Mouse (Mus musculus): ENCODE results near the gene Grk4.
"Not testable (repeated sequence)": the region's sequence is repeated elsewhere in the genome, so short reads cannot be mapped to it uniquely, and the experiment has no call there.

The Grk4 gene

GRCm38 (mm10) chr5:34714371-34714770, 54.2 kb downstream of the Grk4 start:
- not testable (repeated sequence) for DNase-seq (ENCODE audit: low spot score)

GRCm38 (mm10) chr5:34714816-34715215, 54.6 kb downstream of the Grk4 start:
- DNase-seq (ENCODE audit: low spot score) = no peak

GRCm38 (mm10) chr5:34729141-34729540, 69.0 kb downstream of the Grk4 start:
- no peak for DNase-seq (ENCODE audit: low spot score)

GRCm38 (mm10) chr5:34730255-34730654, 70.1 kb downstream of the Grk4 start:
- no peak for DNase-seq (ENCODE audit: low spot score)

GRCm38 (mm10) chr5:34751477-34751876, 91.3 kb downstream of the Grk4 start:
- no peak for DNase-seq (ENCODE audit: low spot score)

- DNase-seq (ENCODE audit: low spot score) = no peak
These were observed 98.6 kb downstream of the Grk4 start for GRCm38 (mm10) chr5:34758762-34759161.

GRCm38 (mm10) chr5:34760850-34761508, 100.8 kb downstream of the Grk4 start:
- peak; percentile 50 for DNase-seq (ENCODE audit: low spot score)

- DNase-seq (ENCODE audit: low spot score) = peak; percentile 96
These were observed 101.3 kb downstream of the Grk4 start, which contains the start of gene Htt for GRCm38 (mm10) chr5:34761509-34761908. Htt (plus strand) TSS chr5:34761740.

GRCm38 (mm10) chr5:34761934-34762611, 101.9 kb downstream of the Grk4 start:
- DNase-seq (ENCODE audit: low spot score) = peak; percentile 63

GRCm38 (mm10) chr5:34771818-34772217, 111.6 kb downstream of the Grk4 start:
- DNase-seq (ENCODE audit: low spot score) = no peak

GRCm38 (mm10) chr5:34772696-34773245, 112.6 kb downstream of the Grk4 start:
- no peak for DNase-seq (ENCODE audit: low spot score)

- DNase-seq (ENCODE audit: low spot score) = no peak
These were observed 113.2 kb downstream of the Grk4 start for GRCm38 (mm10) chr5:34773392-34773791.

GRCm38 (mm10) chr5:34785027-34785426, 124.8 kb downstream of the Grk4 start:
- DNase-seq (ENCODE audit: low spot score) = no peak

GRCm38 (mm10) chr5:34791141-34791540, 131.0 kb downstream of the Grk4 start:
- no peak for DNase-seq (ENCODE audit: low spot score)

- DNase-seq (ENCODE audit: low spot score) = no peak
These were observed 140.2 kb downstream of the Grk4 start for GRCm38 (mm10) chr5:34800292-34800953.
